ENCODE assay signal across 17 mouse cellular contexts in the genomic region with DNA sequence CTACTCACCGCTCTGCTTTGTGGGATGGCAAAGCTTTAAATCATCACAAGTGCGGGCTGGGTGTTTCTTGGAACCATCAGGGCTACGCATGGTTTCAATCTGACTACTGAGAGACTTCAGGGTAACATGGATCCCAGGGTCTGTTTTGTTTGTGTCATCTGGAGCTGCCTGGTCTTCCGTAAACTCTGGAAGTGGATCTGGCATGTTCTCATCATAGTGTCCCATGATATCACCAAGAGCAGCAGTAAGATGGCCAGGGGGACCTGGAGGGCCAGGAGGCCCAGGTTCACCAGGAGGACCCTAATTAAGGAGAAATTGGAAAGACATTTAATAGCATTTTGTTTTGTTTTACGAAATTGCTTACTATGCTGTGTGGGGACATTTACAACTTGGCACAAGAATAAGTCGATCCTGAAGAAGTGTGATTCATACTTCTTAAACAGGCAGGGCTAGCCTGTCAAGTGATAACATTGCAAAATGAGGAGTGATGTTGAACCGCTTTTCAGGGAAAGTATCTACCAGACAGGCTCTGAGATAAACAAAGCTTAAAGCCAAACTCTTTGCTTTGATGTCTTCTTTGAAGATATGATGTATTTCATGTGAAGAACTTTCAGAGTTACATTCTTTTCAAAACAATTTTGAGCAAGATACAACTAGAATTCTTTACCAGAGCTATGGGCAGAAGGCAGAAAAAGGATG.
A peak's percentile ranks its signal among the peaks of the same experiment; 100 is the strongest.
DNase-seq lines count a peak whose midpoint lies in the region; ATAC-seq and TF ChIP-seq lines count a peak whose summit lies in the region.
"Had no signal": no experiment of that assay in that cellular context is flagged by ENCODE, and none has a peak within 500 bp of the region (broad histone marks: within the 10 kb centered on the region; RNA-seq: fewer than 3 reads in every experiment).

No protein-coding gene starts in this region.

- H3K27me3 ChIP-seq in limb, embryonic 14.5 days (ENCODE audit: control insufficient read depth, insufficient read depth, low read length) = no peaks in the 10 kb centered on the region
- H3K27me3 ChIP-seq in limb, embryonic 10.5 days (ENCODE audit: low read depth, poor library complexity, severe bottlenecking) = no peaks in the 10 kb centered on the region
- no peaks in the 10 kb centered on the region for H3K27me3 ChIP-seq in lung, embryonic 16.5 days (ENCODE audit: control insufficient read depth, insufficient read depth, low read depth, low read length)
- H3K27me3 ChIP-seq: embryonic facial prominence, embryonic 13.5 days; hindbrain, embryonic 12.5 days; neural tube, embryonic 12.5 days had no signal

- no peak for TF ChIP-seq POLR2A in limb, embryonic 14.5 days (IDR thresholded peaks at IDR 0.05; ENCODE audit: borderline replicate concordance, extremely low read depth, insufficient read depth, insufficient read length)

- 0 out of 2 replicates have a peak, but pooled peaks cover under 1% of the 10 kb centered on the region for H3K4me1 ChIP-seq in limb, embryonic 14.5 days (ENCODE audit: control insufficient read depth, insufficient read depth, low read length)
- H3K4me1 ChIP-seq in limb, embryonic 10.5 days = no peaks in the 10 kb centered on the region
- peaks cover 3% of the 10 kb centered on the region; the same call in 1 of the 2 replicates for H3K4me1 ChIP-seq in lung, embryonic 16.5 days (replicated peaks; ENCODE audit: control insufficient read depth, insufficient read depth, low read length)
- H3K4me1 ChIP-seq: embryonic facial prominence, embryonic 13.5 days; hindbrain, embryonic 12.5 days; neural tube, embryonic 12.5 days had no signal

- H3K9ac ChIP-seq in limb, embryonic 14.5 days (ENCODE audit: low read depth, low read length, severe bottlenecking) = no peak overlapping the region
- no peak overlapping the region for H3K9ac ChIP-seq in lung, embryonic 16.5 days (ENCODE audit: low read length)
- H3K9ac ChIP-seq: embryonic facial prominence, embryonic 13.5 days; hindbrain, embryonic 12.5 days; liver, embryonic 14.5 days; neural tube, embryonic 12.5 days had no signal

- intact Hi-C loops in left cerebral cortex, adult 2 months (cut with DNase I) = no loop called here

- no peaks in the 10 kb centered on the region for H3K9me3 ChIP-seq in limb, embryonic 14.5 days (ENCODE audit: control insufficient read depth, low read length)
- no peaks in the 10 kb centered on the region for H3K9me3 ChIP-seq in limb, embryonic 10.5 days (replicated peaks)
- H3K9me3 ChIP-seq in lung, embryonic 16.5 days (ENCODE audit: control insufficient read depth, low read length) = no peaks in the 10 kb centered on the region
- H3K9me3 ChIP-seq: embryonic facial prominence, embryonic 13.5 days; hindbrain, embryonic 12.5 days; neural tube, embryonic 12.5 days had no signal

- H3K27ac ChIP-seq in limb, embryonic 14.5 days (replicated peaks; ENCODE audit: low read depth, low read length) = 0 out of 2 replicates have a peak overlapping the region, but pooled peaks have one; percentile 5
- H3K27ac ChIP-seq in limb, embryonic 10.5 days = no peak overlapping the region
- H3K27ac ChIP-seq in lung, embryonic 16.5 days (ENCODE audit: low read length) = peak overlapping the region; percentile 80
- H3K27ac ChIP-seq in left cerebral cortex, adult 2 months = no peak overlapping the region
- H3K27ac ChIP-seq: embryonic facial prominence, embryonic 13.5 days; hindbrain, embryonic 12.5 days; liver, embryonic 14.5 days; neural tube, embryonic 12.5 days had no signal

- H3K4me2 ChIP-seq in limb, embryonic 14.5 days (replicated peaks; ENCODE audit: low read depth, low read length, severe bottlenecking) = no peak overlapping the region
- H3K4me2 ChIP-seq in lung, embryonic 16.5 days (ENCODE audit: low read depth, low read length) = no peak overlapping the region
- H3K4me2 ChIP-seq: embryonic facial prominence, embryonic 13.5 days; hindbrain, embryonic 12.5 days; neural tube, embryonic 12.5 days had no signal

- WGBS in limb, embryonic 14.5 days = 60% methylated on average over 7 of the region's 7 CpGs
- 70% methylated on average over 7 of the region's 7 CpGs for WGBS in limb, embryonic 10.5 days
- WGBS in lung, embryonic 16.5 days = 42% methylated on average over 7 of the region's 7 CpGs

- peak; percentile 15 for DNase-seq in limb, embryonic 14.5 days (ENCODE audit: low spot score)
- no peak for DNase-seq in limb, embryonic 10.5 days (ENCODE audit: low spot score)
- peak; percentile 20 for DNase-seq in embryo, embryonic 11 days
- peak; percentile 29 for DNase-seq in skeletal muscle tissue, adult 2 months (ENCODE audit: low read depth, low spot score)
- no peak for DNase-seq in left cerebral cortex, adult 2 months (ENCODE audit: extremely low spot score in 1 of 2, low spot score in 2 of 2)
- DNase-seq: cerebellum, adult 9-11 months; gastrocnemius, postnatal 25 days; kidney, adult 8-10 months; kidney, postnatal 4 days; right cerebral cortex, postnatal 14 days had no signal

- no peak overlapping the region for H3K4me3 ChIP-seq in limb, embryonic 14.5 days (replicated peaks; ENCODE audit: low read length)
- no peak overlapping the region for H3K4me3 ChIP-seq in limb, embryonic 10.5 days
- no peak overlapping the region for H3K4me3 ChIP-seq in lung, embryonic 16.5 days (ENCODE audit: low read length)
- no peak overlapping the region for H3K4me3 ChIP-seq in left cerebral cortex, adult 2 months
- H3K4me3 ChIP-seq: embryonic facial prominence, embryonic 13.5 days; hindbrain, embryonic 12.5 days; neural tube, embryonic 12.5 days had no signal

- no peak for TF ChIP-seq CTCF in left cerebral cortex, adult 2 months (IDR thresholded peaks at IDR 0.05)

- H3K36me3 ChIP-seq in limb, embryonic 14.5 days (ENCODE audit: control insufficient read depth, insufficient read depth, low read length) = peaks cover 54% of the 10 kb centered on the region
- H3K36me3 ChIP-seq in limb, embryonic 10.5 days = peaks cover 40% of the 10 kb centered on the region
- peaks cover 3% of the 10 kb centered on the region; the same call in 1 of the 2 replicates for H3K36me3 ChIP-seq in lung, embryonic 16.5 days (ENCODE audit: control insufficient read depth, insufficient read depth, low read length)
- H3K36me3 ChIP-seq: hindbrain, embryonic 12.5 days; neural tube, embryonic 12.5 days had no signal

- ATAC-seq in limb, embryonic 14.5 days (ENCODE audit: low FRiP score, low read depth) = no peak
- peak; percentile 97 for ATAC-seq in lung, embryonic 16.5 days (ENCODE audit: low read depth)
- no peak for ATAC-seq in erythroblast, adult 5-6 weeks (replicated peaks; ENCODE audit: low FRiP score, poor library complexity, severe bottlenecking)
- ATAC-seq: inflammation-experienced regulatory T-cells, adult 6 months had no signal

Comparison
In these comparisons a context has a peak if more than half of its experiments do, and no peak if none do; other contexts are left out.
1. DNase-seq: peak in limb, embryonic 14.5 days (single experiment), embryo, embryonic 11 days (single experiment) and skeletal muscle tissue, adult 2 months (single experiment); none in limb, embryonic 10.5 days (single experiment) and left cerebral cortex, adult 2 months (0 of 2).
2. H3K27ac ChIP-seq: peak in limb, embryonic 14.5 days (single experiment) and lung, embryonic 16.5 days (single experiment); none in limb, embryonic 10.5 days (single experiment) and left cerebral cortex, adult 2 months (single experiment).